Mouse (Mus musculus) CH12.LX (cell line): ENCODE measurements at regions not wholly inside any gene's neighbourhood (a gene's known extent, or its start where the extent isn't known, plus 50 kb on each side); places are given as distances from the start of the nearest gene placed in this dataset.

Experiments
- DNase-seq: peaks from one replicate; pipeline ENCODE4 v3.0.0-alpha.2; 2013; ENCODE audit errors: extremely low read depth
- H3K27ac ChIP-seq: 2 replicates; pipeline ENCODE4 v1.5.1; 2012; ENCODE audit warnings: low read depth, mild to moderate bottlenecking, control low read depth, moderate library complexity; ENCODE audit not compliant: insufficient read depth
- H3K27me3 ChIP-seq: replicated peaks from 2 replicates; pipeline ENCODE3; 2012; ENCODE audit warnings: inconsistent platforms
- H3K36me3 ChIP-seq, 2 experiments: replicated peaks in 1 of 2; 2 replicates each; pipeline versions ENCODE3 to v1.6.1; 2012; ENCODE audit warnings: inconsistent platforms in 1 of 2, low read length in 1 of 2, mild to moderate bottlenecking in 1 of 2, mixed read lengths in 1 of 2, moderate library complexity in 1 of 2; ENCODE audit not compliant: control insufficient read depth in 1 of 2, insufficient read depth in 1 of 2
- H3K4me1 ChIP-seq, 2 experiments: 2 replicates each; pipeline ENCODE4 v1.6.1; 2012; ENCODE audit warnings: inconsistent platforms in 1 of 2, moderate library complexity in 1 of 2; ENCODE audit not compliant: insufficient read depth in 2 of 2, control insufficient read depth in 1 of 2
- H3K4me2 ChIP-seq: 2 replicates; pipeline ENCODE4 v1.6.1; 2012; ENCODE audit warnings: low read depth, mild to moderate bottlenecking, control low read depth; ENCODE audit not compliant: poor library complexity, insufficient read depth, severe bottlenecking
- H3K4me3 ChIP-seq, 3 experiments: fragments of 150-350 bp in 1 of 3; sonication (generic) in 1 of 3; replicated peaks in 1 of 3; 2 replicates each; pipeline versions ENCODE3 to v1.5.1; 2011 to 2012; ENCODE audit warnings: low read depth in 2 of 3, low read length in 2 of 3, mild to moderate bottlenecking in 2 of 3, moderate library complexity in 2 of 3, control low read depth in 1 of 3, improper control_type of control experiment in 1 of 3, inconsistent platforms in 1 of 3, mixed read lengths in 1 of 3; ENCODE audit not compliant: poor library complexity in 1 of 3
- H3K79me2 ChIP-seq: replicated peaks from 2 replicates; pipeline ENCODE4 v1.6.1; 2012; ENCODE audit warnings: mild to moderate bottlenecking, moderate library complexity; ENCODE audit not compliant: control insufficient read depth, poor library complexity, insufficient read depth, severe bottlenecking; ENCODE audit errors: extremely low read depth
- H3K9ac ChIP-seq: 2 replicates; pipeline ENCODE4 v1.6.1; 2012; ENCODE audit warnings: low read depth, mild to moderate bottlenecking, control low read depth, moderate library complexity; ENCODE audit not compliant: insufficient read depth
- H3K9me3 ChIP-seq: replicated peaks from 2 replicates; pipeline ENCODE3; 2012; ENCODE audit warnings: low read length, inconsistent platforms, mixed read lengths
- CHD1 ChIP-seq: IDR thresholded peaks from 2 replicates; pipeline ENCODE4 v1.6.1; 2012; ENCODE audit warnings: low read depth, low read length, improper control_type of control experiment, inconsistent platforms
- CHD2 ChIP-seq: IDR thresholded peaks from 2 replicates; pipeline ENCODE4 v1.6.1; 2011; ENCODE audit warnings: low read length, improper control_type of control experiment
- CTCF ChIP-seq, 2 experiments: IDR thresholded peaks in 1 of 2; conservative IDR thresholded peaks in 1 of 2; 2 replicates each; pipeline ENCODE4 v1.5.1; 2011 to 2012; ENCODE audit warnings: low read depth in 2 of 2, low read length in 2 of 2, improper control_type of control experiment in 1 of 2, inconsistent platforms in 1 of 2, mild to moderate bottlenecking in 1 of 2, moderate library complexity in 1 of 2
- E2F4 ChIP-seq: IDR thresholded peaks from 2 replicates; pipeline ENCODE4 v1.6.1; 2011; ENCODE audit warnings: low read depth, low read length, improper control_type of control experiment; ENCODE audit not compliant: insufficient replicate concordance
- ELF1 ChIP-seq: IDR thresholded peaks from 2 replicates; pipeline ENCODE4 v1.6.1; 2014; ENCODE audit warnings: low read depth, mild to moderate bottlenecking, inconsistent platforms, low read length, improper control_type of control experiment
- GABPA ChIP-seq: IDR thresholded peaks from 2 replicates; pipeline ENCODE4 v1.6.1; 2012; ENCODE audit warnings: low read depth, low read length, improper control_type of control experiment, inconsistent platforms; ENCODE audit not compliant: insufficient replicate concordance
- JUN ChIP-seq: IDR thresholded peaks from 2 replicates; pipeline ENCODE4 v1.6.1; 2011; ENCODE audit warnings: low read depth, mild to moderate bottlenecking, low read length, improper control_type of control experiment, moderate library complexity; ENCODE audit not compliant: insufficient read depth
- KAT2A ChIP-seq: IDR thresholded peaks from 2 replicates; pipeline ENCODE4 v1.6.1; 2012; ENCODE audit warnings: low read length, improper control_type of control experiment, inconsistent platforms; ENCODE audit not compliant: insufficient replicate concordance
- MAFK ChIP-seq: IDR thresholded peaks from 2 replicates; pipeline ENCODE4 v1.6.1; 2011; ENCODE audit warnings: low read length, improper control_type of control experiment; ENCODE audit not compliant: insufficient replicate concordance
- MAX ChIP-seq: IDR thresholded peaks from 2 replicates; pipeline ENCODE4 v1.6.1; 2011; ENCODE audit warnings: low read length, improper control_type of control experiment
- MXI1 ChIP-seq: IDR thresholded peaks from 2 replicates; pipeline ENCODE4 v1.6.1; 2011; ENCODE audit warnings: mild to moderate bottlenecking, low read depth, low read length, improper control_type of control experiment
- MYC ChIP-seq: IDR thresholded peaks from 2 replicates; pipeline ENCODE4 v1.6.1; 2011; ENCODE audit warnings: low read depth, mild to moderate bottlenecking, improper control_type of control experiment, low read length
- NELFE ChIP-seq: IDR thresholded peaks from 2 replicates; pipeline ENCODE4 v1.6.1; 2011; ENCODE audit warnings: low read depth, low read length, improper control_type of control experiment
- RAD21 ChIP-seq: IDR thresholded peaks from 2 replicates; pipeline ENCODE4 v1.6.1; 2011; ENCODE audit warnings: low read depth, mild to moderate bottlenecking, low read length, improper control_type of control experiment, moderate library complexity
- RCOR1 ChIP-seq: conservative IDR thresholded peaks from 2 replicates; pipeline ENCODE4 v1.6.1; 2012; ENCODE audit warnings: low read depth, mild to moderate bottlenecking, inconsistent platforms, low read length, improper control_type of control experiment
- SIN3A ChIP-seq: IDR thresholded peaks from 2 replicates; pipeline ENCODE4 v1.6.1; 2012; ENCODE audit warnings: low read length, improper control_type of control experiment, inconsistent platforms
- UBTF ChIP-seq: IDR thresholded peaks from 2 replicates; pipeline ENCODE4 v1.6.1; 2012; ENCODE audit warnings: low read depth, mild to moderate bottlenecking, inconsistent platforms, low read length, improper control_type of control experiment, moderate library complexity
- USF1 ChIP-seq: IDR thresholded peaks from 2 replicates; pipeline ENCODE4 v1.6.1; 2014; ENCODE audit warnings: low read depth, mild to moderate bottlenecking, inconsistent platforms, low read length, improper control_type of control experiment
- USF2 ChIP-seq: conservative IDR thresholded peaks from 2 replicates; pipeline ENCODE4 v1.6.1; 2011; ENCODE audit warnings: low read depth, low read length, improper control_type of control experiment
- ZC3H11A ChIP-seq: IDR thresholded peaks from 2 replicates; pipeline ENCODE4 v1.6.1; 2012; ENCODE audit warnings: low read depth, mild to moderate bottlenecking, inconsistent platforms, low read length, improper control_type of control experiment
- ZKSCAN1 ChIP-seq: IDR thresholded peaks from 2 replicates; pipeline ENCODE4 v1.6.1; 2012; ENCODE audit warnings: low read depth, inconsistent platforms, low read length, improper control_type of control experiment, borderline replicate concordance
- ZMIZ1 ChIP-seq: IDR thresholded peaks from 2 replicates; pipeline ENCODE4 v1.6.1; 2012; ENCODE audit warnings: low read depth, mild to moderate bottlenecking, inconsistent platforms, low read length, improper control_type of control experiment
- ZNF384 ChIP-seq: IDR thresholded peaks from 2 replicates; pipeline ENCODE4 v1.6.1; 2012; ENCODE audit warnings: low read depth, low read length, improper control_type of control experiment, inconsistent platforms
- dilution Hi-C: fragments of 300-500 bp; cut with MboI; formaldehyde crosslinking; loops from 2 replicates; pipeline ENCODE4 v1.14.3; 2020; ENCODE audit warnings: low sequenced_read_pairs; ENCODE audit not compliant: extremely low pct_unique_long_range_greater_than_20kb, extremely low pct_ligation_motif_present
- in situ Hi-C: fragments of 300-500 bp; cut with MboI; formaldehyde crosslinking; loops from 3 replicates; pipeline ENCODE4 v1.14.3; 2019; ENCODE audit warnings: low sequenced_read_pairs, low pct_ligation_motif_present, low pct_unique_long_range_greater_than_20kb, mixed read lengths

DNA sequence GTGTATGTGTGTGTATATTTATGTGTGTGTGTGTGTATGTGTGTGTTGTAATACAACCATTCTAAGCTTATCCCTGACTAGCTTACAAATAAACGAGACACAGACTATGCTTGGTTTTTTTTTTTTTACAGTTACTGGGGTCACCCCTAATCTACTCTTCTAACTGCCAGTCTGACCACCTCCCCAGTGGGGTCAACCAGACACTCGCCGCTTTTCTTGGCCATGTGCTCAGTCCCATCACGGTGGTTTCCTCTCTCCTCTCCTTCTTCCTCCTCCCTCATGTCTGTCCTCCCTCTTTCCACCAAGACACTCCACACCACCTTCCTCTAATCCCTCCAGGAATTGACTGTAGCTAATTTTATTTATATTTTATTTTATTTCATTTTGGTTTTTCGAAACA lies 155.0 kb upstream of the Jmjd1c start:
- dilution Hi-C loops: no loop called here

DNA sequence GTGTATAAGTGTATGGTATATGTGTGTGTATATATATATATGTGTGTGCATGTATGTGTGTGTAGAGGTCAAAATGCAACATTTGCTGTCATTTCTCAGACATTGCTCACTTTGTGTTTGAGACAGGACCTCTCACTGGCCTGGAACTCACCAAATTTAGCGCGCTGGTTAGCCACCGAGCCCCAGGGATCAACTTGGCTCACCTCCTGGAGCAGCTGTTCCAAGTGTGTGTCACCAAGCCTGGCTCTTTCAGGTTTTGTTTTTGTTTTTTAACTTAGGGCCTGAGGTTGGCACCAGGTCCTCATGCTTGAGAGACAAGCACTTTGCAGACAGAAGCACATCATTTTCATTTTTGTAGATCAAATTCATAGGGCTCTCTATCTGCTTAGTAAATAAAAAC lies 154.0 kb upstream of the Jmjd1c start:
- in situ Hi-C loops (no loop called here), dilution Hi-C loops (no loop called here)
- H3K9ac ChIP-seq: no peak overlapping the region
- no peak overlapping the region for H3K4me3 ChIP-seq
- H3K27me3 ChIP-seq: no peaks in the 10 kb centered on the region
- TF ChIP-seq ZC3H11A: no peak
- no peak for TF ChIP-seq CTCF (conservative IDR thresholded peaks at IDR 0.05 in 1 of 2, IDR thresholded peaks at IDR 0.05 in 1 of 2; ENCODE audit: low read depth in 2 of 2, low read length in 2 of 2)
- TF ChIP-seq CHD1: no peak
- no peak for TF ChIP-seq USF2
- TF ChIP-seq ZKSCAN1: no peak
- no peak for TF ChIP-seq MAFK
- TF ChIP-seq KAT2A: no peak
- no peak for TF ChIP-seq ZMIZ1
- TF ChIP-seq E2F4: no peak
- no peak for TF ChIP-seq UBTF
- no peak for TF ChIP-seq CHD2
- no peak for TF ChIP-seq ZNF384
- TF ChIP-seq ELF1: no peak
- no peak for TF ChIP-seq JUN
- no peak for TF ChIP-seq NELFE
- TF ChIP-seq MXI1: no peak
- no peak for TF ChIP-seq GABPA
- no peak for TF ChIP-seq RCOR1
- no peak for TF ChIP-seq RAD21
- H3K27ac ChIP-seq: no peak overlapping the region
- peaks cover 7 to 19% of the 10 kb centered on the region in 2 experiments for H3K4me1 ChIP-seq
- no peak for DNase-seq
- no peaks in the 10 kb centered on the region for H3K36me3 ChIP-seq
- no peak overlapping the region for H3K4me2 ChIP-seq
- H3K79me2 ChIP-seq: peaks cover 3% of the 10 kb centered on the region; the same call in 1 of the 2 replicates
- no peaks in the 10 kb centered on the region for H3K9me3 ChIP-seq

More for the DNA sequence above, 155.0 kb upstream of the Jmjd1c start:
- H3K4me3 ChIP-seq: no peak overlapping the region
- H3K4me2 ChIP-seq: no peak overlapping the region
- H3K4me1 ChIP-seq: peaks cover 7 to 28% of the 10 kb centered on the region in 2 experiments
- in situ Hi-C loops: no loop called here
- no peaks in the 10 kb centered on the region for H3K27me3 ChIP-seq
- no peak overlapping the region for H3K9ac ChIP-seq
- DNase-seq: no peak
- H3K9me3 ChIP-seq: no peaks in the 10 kb centered on the region
- no peak overlapping the region for H3K27ac ChIP-seq
- TF ChIP-seq MAX: peak; percentile 58
- TF ChIP-seq MXI1: 0 out of 2 replicates have a peak, but pooled peaks have one; percentile 21
- peak; percentile 84 for TF ChIP-seq MYC
- TF ChIP-seq USF1: no peak
- peak; percentile 33; the same call in 1 of the 2 replicates for TF ChIP-seq SIN3A
- no peaks in the 10 kb centered on the region for H3K36me3 ChIP-seq
- H3K79me2 ChIP-seq: peaks cover 3% of the 10 kb centered on the region; the same call in 1 of the 2 replicates
